Comparison of ENCODE assay signal across 13 mouse cellular contexts in genomic region chr4:93540588-93540987, GRCm38 (mm10).
DNase-seq lines count a peak whose midpoint lies in the region; ATAC-seq and TF ChIP-seq lines count a peak whose summit lies in the region.
"Had no signal": no experiment of that assay in that cellular context is flagged by ENCODE, and none has a peak within 500 bp of the region (broad histone marks: within the 10 kb centered on the region; RNA-seq: fewer than 3 reads in every experiment).

No protein-coding gene starts in this region.

- ATAC-seq in hindbrain, embryonic 15.5 days (ENCODE audit: low FRiP score, low read depth) = peak; percentile 19; the same call in 1 of the 2 replicates
- ATAC-seq in hindbrain, postnatal 0 days = no peak
- peak; percentile 100 for ATAC-seq in G1E (ENCODE audit: extremely low read depth, insufficient number of reproducible peaks, low FRiP score, poor library complexity, severe bottlenecking)
- ATAC-seq in erythroid progenitor cell, adult 5-6 weeks (replicated peaks; ENCODE audit: low FRiP score, poor library complexity, severe bottlenecking) = peak; percentile 99
- ATAC-seq in megakaryocyte progenitor cell, adult 5-6 weeks (replicated peaks; ENCODE audit: poor library complexity) = peak; percentile 99

- H3K4me1 ChIP-seq in hindbrain, embryonic 15.5 days (replicated peaks) = no peaks in the 10 kb centered on the region
- no peaks in the 10 kb centered on the region for H3K4me1 ChIP-seq in hindbrain, postnatal 0 days (ENCODE audit: insufficient read depth, low read length)
- peaks cover 33% of the 10 kb centered on the region for H3K4me1 ChIP-seq in G1E (ENCODE audit: insufficient read depth, low read depth, low read length)
- H3K4me1 ChIP-seq: embryonic facial prominence, embryonic 10.5 days; forebrain, embryonic 10.5 days; lung, embryonic 15.5 days had no signal

- H3K27me3 ChIP-seq in hindbrain, embryonic 15.5 days = no peaks in the 10 kb centered on the region
- no peaks in the 10 kb centered on the region for H3K27me3 ChIP-seq in hindbrain, postnatal 0 days (ENCODE audit: insufficient read depth, low read length)
- no peaks in the 10 kb centered on the region for H3K27me3 ChIP-seq in G1E (ENCODE audit: insufficient read depth, low read length)
- H3K27me3 ChIP-seq: lung, embryonic 15.5 days had no signal

- WGBS in hindbrain, embryonic 15.5 days = 54% methylated on average over 4 of the region's 4 CpGs
- WGBS in hindbrain, postnatal 0 days = 59% methylated on average over 4 of the region's 4 CpGs

- no peak overlapping the region for H3K4me3 ChIP-seq in hindbrain, embryonic 15.5 days
- no peak overlapping the region for H3K4me3 ChIP-seq in hindbrain, postnatal 0 days (ENCODE audit: low read length)
- H3K4me3 ChIP-seq in G1E (ENCODE audit: low read depth, low read length) = no peak overlapping the region
- no peak overlapping the region for H3K4me3 ChIP-seq in layer of hippocampus, adult 2 months
- H3K4me3 ChIP-seq: embryonic facial prominence, embryonic 10.5 days; forebrain, embryonic 10.5 days; lung, embryonic 15.5 days had no signal

- no peak overlapping the region for H3K4me2 ChIP-seq in hindbrain, embryonic 15.5 days
- H3K4me2 ChIP-seq in hindbrain, postnatal 0 days (ENCODE audit: low read depth, low read length) = no peak overlapping the region
- H3K4me2 ChIP-seq: lung, embryonic 15.5 days; midbrain, embryonic 11.5 days had no signal

- H3K27ac ChIP-seq in hindbrain, embryonic 15.5 days (replicated peaks) = no peak overlapping the region
- no peak overlapping the region for H3K27ac ChIP-seq in hindbrain, postnatal 0 days
- no peak overlapping the region for H3K27ac ChIP-seq in layer of hippocampus, adult 2 months
- H3K27ac ChIP-seq: embryonic facial prominence, embryonic 10.5 days; forebrain, embryonic 10.5 days; lung, embryonic 15.5 days had no signal

- H3K9ac ChIP-seq in hindbrain, embryonic 15.5 days = no peak overlapping the region
- no peak overlapping the region for H3K9ac ChIP-seq in hindbrain, postnatal 0 days (replicated peaks; ENCODE audit: low read length)
- H3K9ac ChIP-seq: lung, embryonic 15.5 days had no signal

- no peaks in the 10 kb centered on the region for H3K36me3 ChIP-seq in hindbrain, embryonic 15.5 days
- no peaks in the 10 kb centered on the region for H3K36me3 ChIP-seq in hindbrain, postnatal 0 days (ENCODE audit: insufficient read depth, low read length)
- peaks cover 2% of the 10 kb centered on the region for H3K36me3 ChIP-seq in G1E (replicated peaks)
- H3K36me3 ChIP-seq: embryonic facial prominence, embryonic 10.5 days; forebrain, embryonic 10.5 days; lung, embryonic 15.5 days had no signal

- no peaks in the 10 kb centered on the region for H3K9me3 ChIP-seq in hindbrain, embryonic 15.5 days
- no peaks in the 10 kb centered on the region for H3K9me3 ChIP-seq in hindbrain, postnatal 0 days (ENCODE audit: low read length)
- peaks cover 7% of the 10 kb centered on the region; the same call in 1 of the 2 replicates for H3K9me3 ChIP-seq in G1E (replicated peaks)
- H3K9me3 ChIP-seq: embryonic facial prominence, embryonic 10.5 days; forebrain, embryonic 10.5 days; lung, embryonic 15.5 days had no signal

- no peak for TF ChIP-seq CTCF in hindbrain, postnatal 0 days (IDR thresholded peaks at IDR 0.05; ENCODE audit: low read depth)
- no peak for TF ChIP-seq CTCF in G1E (IDR thresholded peaks at IDR 0.05; ENCODE audit: low read depth, low read length)
- no peak for TF ChIP-seq CTCF in layer of hippocampus, adult 2 months (conservative IDR thresholded peaks at IDR 0.05)

- no peak for DNase-seq in hindbrain, postnatal 0 days (ENCODE audit: low spot score)
- peak; percentile 51 for DNase-seq in G1E (ENCODE audit: low spot score)
- DNase-seq in layer of hippocampus, adult 2 months (ENCODE audit: low spot score in 2 of 2) = no peak
- DNase-seq in thymus, postnatal 4 days = no peak
- no peak for DNase-seq in layer of hippocampus, postnatal 25 days (ENCODE audit: extremely low spot score in 1 of 2, low spot score in 1 of 2)
- DNase-seq: cerebellum, adult 8-10 months had no signal
